Mouse (Mus musculus) bone marrow, adult 2 months (tissue): ENCODE results near the gene Ostn.

Experiments used
- CTCF ChIP-seq: fragments of 200-500 bp; IDR thresholded peaks from 2 replicates; pipeline ENCODE4 v1.5.1; 2011; ENCODE audit warnings: low read length, control low read depth; ENCODE audit not compliant: control insufficient read depth, insufficient read depth
- POLR2A ChIP-seq: fragments of 200-500 bp; IDR thresholded peaks from 2 replicates; pipeline ENCODE4 v1.6.1; 2011; ENCODE audit warnings: low read depth, mild to moderate bottlenecking, control low read depth, low read length, borderline replicate concordance; ENCODE audit not compliant: control insufficient read depth

- TF ChIP-seq POLR2A (no peak), CTCF (no peak)
These were observed 77.8 kb downstream of the Ostn start for GRCm38 (mm10) chr16:27384893-27385603.
